16 mouse cellular contexts compared by ENCODE assay signal in the genomic region with DNA sequence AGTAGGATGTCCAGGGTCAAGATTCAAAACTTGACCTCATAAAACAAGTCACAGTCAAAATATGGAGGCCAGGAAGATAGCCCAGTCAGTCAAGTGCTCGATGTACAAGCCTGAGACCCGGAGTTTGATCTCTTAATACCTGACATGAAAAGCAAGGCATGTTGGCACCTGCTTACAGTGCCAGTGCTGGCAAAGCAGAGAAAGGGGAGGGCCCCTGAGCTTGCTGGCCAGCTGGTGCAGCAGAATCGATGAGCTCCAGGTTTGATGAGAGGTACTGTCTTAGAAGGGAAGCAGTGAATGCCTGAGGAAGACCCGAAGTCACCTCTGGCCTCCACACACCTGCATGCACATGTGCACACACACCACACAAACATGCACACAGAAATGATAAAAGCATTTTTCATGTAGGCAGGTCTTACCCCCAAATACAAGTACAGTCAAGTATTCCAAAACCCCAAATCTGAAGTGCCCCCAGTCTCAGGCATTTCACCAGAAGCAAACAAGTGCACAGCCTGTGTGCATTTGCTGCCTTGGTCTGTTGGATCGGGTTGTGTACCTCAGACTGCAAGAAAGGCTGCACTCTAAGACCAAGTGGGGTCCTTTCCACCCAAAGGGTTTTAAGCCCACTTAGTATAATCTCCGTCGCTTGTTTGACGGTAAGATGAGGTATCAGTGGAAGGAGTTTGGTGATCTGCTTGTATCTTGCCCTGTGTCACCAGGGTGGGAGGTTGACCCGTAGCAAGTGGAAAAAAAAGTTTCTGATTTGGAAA. TPM values are rescaled to one million over a fixed set of nuclear protein-coding genes. Genes with fewer than 3 reads are reported as not detected.
DNase-seq lines count a peak whose midpoint lies in the region; ATAC-seq and TF ChIP-seq lines count a peak whose summit lies in the region.
"Had no signal": no experiment of that assay in that cellular context is flagged by ENCODE, and none has a peak within 500 bp of the region (broad histone marks: within the 10 kb centered on the region; RNA-seq: fewer than 3 reads in every experiment).

No protein-coding gene starts in this region.

- TF ChIP-seq POLR2A in kidney, adult 2 months (IDR thresholded peaks at IDR 0.05; ENCODE audit: low read depth, low read length), result no peak

- H3K36me3 ChIP-seq in kidney, adult 2 months (ENCODE audit: control insufficient read depth, insufficient read depth, low read length), result peaks cover 9% of the 10 kb centered on the region
- H3K36me3 ChIP-seq in kidney, embryonic 14.5 days (ENCODE audit: control insufficient read depth, insufficient read depth, low read length), result peaks cover 7% of the 10 kb centered on the region; the same call in 1 of the 2 replicates
- H3K36me3 ChIP-seq in intestine, postnatal 0 days (ENCODE audit: control insufficient read depth, insufficient read depth), result peaks cover 28% of the 10 kb centered on the region

- 71% methylated on average over 9 of the region's 9 CpGs for WGBS in kidney, adult 2 months
- 89% methylated on average over 9 of the region's 9 CpGs for WGBS in kidney, embryonic 14.5 days
- WGBS in intestine, postnatal 0 days, result 87% methylated on average over 9 of the region's 9 CpGs

- H3K4me1 ChIP-seq in kidney, adult 2 months (ENCODE audit: control insufficient read depth, insufficient read depth, low read length), result peaks cover 19% of the 10 kb centered on the region; the same call in 1 of the 2 replicates
- no peaks in the 10 kb centered on the region for H3K4me1 ChIP-seq in kidney, embryonic 14.5 days (ENCODE audit: control insufficient read depth, insufficient read depth, low read length)
- no peaks in the 10 kb centered on the region for H3K4me1 ChIP-seq in intestine, postnatal 0 days (replicated peaks; ENCODE audit: control insufficient read depth, insufficient read depth, low read length)
- H3K4me1 ChIP-seq: embryonic facial prominence, embryonic 12.5 days; limb, embryonic 12.5 days had no signal

- no peak overlapping the region for H3K4me2 ChIP-seq in kidney, embryonic 14.5 days (replicated peaks; ENCODE audit: low read depth, low read length)
- H3K4me2 ChIP-seq in intestine, postnatal 0 days (replicated peaks; ENCODE audit: low read depth), result no peak overlapping the region
- H3K4me2 ChIP-seq: embryonic facial prominence, embryonic 12.5 days; heart, embryonic 11.5 days; limb, embryonic 12.5 days had no signal

- no peak overlapping the region for H3K27ac ChIP-seq in kidney, adult 2 months (ENCODE audit: insufficient read depth, low read depth, low read length)
- H3K27ac ChIP-seq in kidney, embryonic 14.5 days (ENCODE audit: low read depth, low read length), result no peak overlapping the region
- no peak overlapping the region; the same call in 1 of the 2 replicates for H3K27ac ChIP-seq in intestine, postnatal 0 days (ENCODE audit: low read depth, low read length)
- H3K27ac ChIP-seq: embryonic facial prominence, embryonic 12.5 days; limb, embryonic 12.5 days had no signal

- DNase-seq in adrenal gland, adult 2 months, result peak; percentile 5
- DNase-seq in adrenal gland, postnatal 25 days, result no peak
- peak; percentile 78 for DNase-seq in kidney, adult 2 months
- peak; percentile 61 for DNase-seq in A20 (ENCODE audit: low read depth, low spot score)
- DNase-seq in cerebellum, postnatal 25 days, result peak; percentile 43 to 54
- DNase-seq in embryo, embryonic 10.5 days (ENCODE audit: low spot score), result no peak
- DNase-seq: gastrocnemius, postnatal 14 days; heart, postnatal 36 days; right cerebral cortex, postnatal 25 days had no signal

- no peak overlapping the region for H3K4me3 ChIP-seq in kidney, adult 2 months (ENCODE audit: insufficient read depth, low read depth, low read length)
- H3K4me3 ChIP-seq in kidney, embryonic 14.5 days (ENCODE audit: low read length), result no peak overlapping the region
- H3K4me3 ChIP-seq in intestine, postnatal 0 days (ENCODE audit: low read depth, low read length), result no peak overlapping the region
- H3K4me3 ChIP-seq: embryonic facial prominence, embryonic 12.5 days; limb, embryonic 12.5 days had no signal

- no peaks in the 10 kb centered on the region for H3K9me3 ChIP-seq in kidney, embryonic 14.5 days (ENCODE audit: control insufficient read depth, low read length)
- no peaks in the 10 kb centered on the region for H3K9me3 ChIP-seq in intestine, postnatal 0 days (ENCODE audit: control insufficient read depth)
- H3K9me3 ChIP-seq: embryonic facial prominence, embryonic 12.5 days had no signal

- no peak for ATAC-seq in kidney, embryonic 14.5 days (ENCODE audit: low FRiP score, low TSS enrichment)
- no peak for ATAC-seq in intestine, postnatal 0 days
- ATAC-seq: midbrain, embryonic 16.5 days had no signal

- H3K9ac ChIP-seq in kidney, embryonic 14.5 days (ENCODE audit: low read depth, low read length), result no peak overlapping the region
- H3K9ac ChIP-seq in intestine, postnatal 0 days (ENCODE audit: low read depth, low read length), result no peak overlapping the region
- H3K9ac ChIP-seq: embryonic facial prominence, embryonic 12.5 days; limb, embryonic 12.5 days had no signal

- no peak for TF ChIP-seq CTCF in kidney, adult 2 months (conservative IDR thresholded peaks at IDR 0.05; ENCODE audit: insufficient read depth, insufficient read length, low read depth, low read length)
- TF ChIP-seq CTCF in intestine, postnatal 0 days (IDR thresholded peaks at IDR 0.05; ENCODE audit: low read depth), result no peak

- no peaks in the 10 kb centered on the region for H3K27me3 ChIP-seq in kidney, adult 2 months (replicated peaks; ENCODE audit: control insufficient read depth, insufficient read depth, low read length)
- no peaks in the 10 kb centered on the region for H3K27me3 ChIP-seq in kidney, embryonic 14.5 days (ENCODE audit: control insufficient read depth, insufficient read depth, low read length)
- no peaks in the 10 kb centered on the region for H3K27me3 ChIP-seq in intestine, postnatal 0 days (replicated peaks; ENCODE audit: control insufficient read depth, insufficient read depth, low read length)
- H3K27me3 ChIP-seq: CH12.LX; embryonic facial prominence, embryonic 12.5 days; limb, embryonic 12.5 days had no signal

RNA-seq across cellular contexts. Expression of gene Nampt, which starts 10.2 kb away (rescaled TPM):
- 100 to 1,000 TPM; 105 to 130 TPM for total RNA-seq in adrenal gland, adult 2 months (2021)
- 11.8 and 23.4 TPM in 2 replicates for polyA plus RNA-seq in adrenal gland, adult 2 months (2012; rRNA removed)
- total RNA-seq in adrenal gland, postnatal 25 days (2021), result 95.2 and 98.7 TPM in 2 replicates
- polyA plus RNA-seq in kidney, adult 2 months (2012; rRNA removed), result 29.3 and 37.6 TPM in 2 replicates
- polyA plus RNA-seq in kidney, embryonic 14.5 days (2014; fragmentation: Nextera tagmentation; extraction: Ambion mirVana), result 23.6 and 30.9 TPM in 2 replicates
- polyA plus RNA-seq in intestine, postnatal 0 days (2015; fragmentation: Nextera tagmentation; extraction: Ambion mirVana), result 16.2 and 17.3 TPM in 2 replicates

Comparison
In these comparisons a context has a peak if more than half of its experiments do, and no peak if none do; other contexts are left out.
1. DNase-seq: peak in adrenal gland, adult 2 months (single experiment), kidney, adult 2 months (single experiment), A20 (single experiment) and cerebellum, postnatal 25 days (2 of 2); none in adrenal gland, postnatal 25 days (single experiment) and embryo, embryonic 10.5 days (single experiment).